Mouse (Mus musculus) cerebellum, adult 11 months (tissue): ENCODE results near the gene Ncapd3.

ENCODE experiments used
- DNase-seq: peaks from one replicate; pipeline ENCODE4 v3.0.0; 2022

The Ncapd3 gene

DNA sequence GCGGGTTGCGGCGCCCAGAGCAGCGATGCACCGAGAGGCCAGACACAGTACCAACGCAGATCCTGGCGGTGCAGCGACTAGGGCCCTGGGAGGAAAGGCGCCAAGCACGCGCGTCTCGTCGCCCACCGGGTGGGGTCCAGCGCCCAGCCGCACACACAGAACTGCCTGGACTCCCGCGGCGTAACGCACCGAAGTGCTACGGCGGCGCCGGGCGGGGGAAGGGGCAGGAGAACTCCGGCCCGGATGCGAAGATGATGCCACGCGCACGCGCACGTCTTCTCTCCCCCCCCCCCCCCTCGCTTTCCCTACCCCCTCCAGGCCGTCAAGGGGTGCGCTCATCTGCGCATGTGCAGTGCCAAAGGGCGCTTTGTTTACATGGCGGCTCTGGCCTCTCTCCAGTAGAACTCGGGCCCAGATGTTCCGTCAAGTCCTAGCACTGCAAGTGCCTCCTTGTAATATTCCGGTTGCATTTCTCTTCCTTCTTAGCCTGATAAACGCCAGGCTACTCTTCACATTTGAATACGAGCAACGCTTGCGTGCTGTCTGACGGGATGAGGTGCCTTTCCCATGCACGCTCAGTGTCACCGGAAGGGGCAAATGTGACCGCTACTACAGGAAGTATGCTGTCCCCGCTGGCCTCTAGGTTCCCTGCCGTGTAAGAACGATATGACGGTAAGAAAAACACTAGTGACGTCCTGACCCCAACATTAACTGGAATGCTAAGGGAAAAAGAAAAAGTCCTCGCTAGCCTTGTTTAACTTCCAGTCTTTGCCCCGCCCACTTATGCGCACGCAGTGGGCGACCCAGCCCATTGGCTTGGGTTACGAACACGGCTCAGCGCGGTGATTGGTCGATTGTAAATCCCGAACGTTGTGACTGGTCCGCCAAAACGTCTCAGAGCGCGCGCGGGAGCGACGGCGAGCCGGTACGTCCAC is at the start of gene Ncapd3, which contains the start of gene Vps26b:
Ncapd3 (plus strand) TSS at position 348 of the 935 bp plus-strand sequence.
Vps26b (minus strand) TSS at position 238 of the 935 bp plus-strand sequence.
- DNase-seq, result peak; percentile 94

DNA sequence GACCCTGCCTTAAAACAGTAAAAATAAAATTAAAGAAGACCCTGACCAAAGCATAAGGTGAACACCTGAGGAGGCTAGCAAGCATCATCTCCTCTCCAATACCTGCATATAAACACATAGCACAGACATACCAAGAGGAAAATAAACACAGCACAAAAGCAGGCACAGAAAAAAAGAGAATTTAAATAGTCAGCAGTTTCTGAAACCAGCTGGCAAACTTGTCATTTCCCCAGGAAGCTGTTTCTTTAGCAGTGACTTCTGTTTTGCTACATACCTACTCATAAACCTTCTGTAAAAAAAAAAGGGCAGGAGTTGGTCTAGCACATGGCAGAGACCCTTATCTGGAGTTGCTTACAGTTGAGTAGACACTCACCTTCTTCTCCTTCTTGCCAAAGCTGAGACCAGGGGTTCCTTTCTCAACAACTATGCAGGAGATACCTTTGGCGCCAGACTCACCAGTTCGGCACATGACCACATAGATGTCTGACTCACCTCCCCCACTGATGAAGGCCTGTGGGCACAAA is 44.8 kb upstream of the Ncapd3 start:
- no peak for DNase-seq

DNA sequence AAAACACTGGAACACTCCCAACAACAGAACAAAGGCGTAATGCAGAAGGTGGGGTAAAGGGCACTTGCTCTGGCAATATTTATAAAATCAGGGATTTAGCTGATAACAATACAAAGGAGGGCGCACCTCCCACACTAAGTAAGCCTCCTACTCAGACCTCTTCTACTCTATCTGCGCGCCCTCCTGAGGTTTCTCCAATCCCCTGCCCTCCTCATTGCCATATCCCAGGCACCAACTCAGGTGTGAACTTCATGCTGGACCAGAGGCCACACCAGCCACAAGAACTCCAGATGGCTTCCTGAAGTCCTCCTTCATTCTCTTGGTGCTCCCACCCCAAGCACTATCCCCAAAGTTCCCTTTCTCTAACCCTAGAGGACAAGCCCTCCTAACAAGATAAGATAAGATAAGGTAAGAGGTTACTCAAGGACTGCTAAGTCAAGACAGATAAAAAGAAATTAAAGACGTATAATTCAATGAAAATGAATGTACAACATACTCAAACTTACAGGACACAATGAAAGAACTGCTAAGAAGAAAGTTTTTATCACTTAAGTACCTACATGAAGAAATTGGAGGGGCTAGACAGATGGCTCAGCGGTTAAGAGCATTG is 44.2 kb upstream of the Ncapd3 start:
- DNase-seq, result no peak

DNA sequence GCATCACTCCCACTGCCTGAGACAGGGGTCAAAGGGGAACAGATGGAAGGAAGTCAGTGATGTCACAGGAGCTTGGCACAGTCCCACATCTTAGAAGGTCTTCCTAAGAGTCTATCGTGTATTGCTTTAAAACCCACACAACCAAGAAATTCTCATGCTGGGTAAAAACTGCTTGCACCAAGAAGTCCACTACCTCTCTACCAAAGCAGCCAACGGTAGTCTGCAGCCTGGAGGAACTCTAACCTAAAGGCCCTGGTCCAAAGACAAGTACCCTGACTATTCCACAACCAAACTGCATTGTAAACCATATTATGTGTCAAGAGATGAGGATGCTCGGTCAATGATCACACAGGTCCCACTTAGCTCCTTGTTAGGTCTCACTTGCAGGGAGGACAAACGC is 39.8 kb upstream of the Ncapd3 start:
- no peak for DNase-seq

DNA sequence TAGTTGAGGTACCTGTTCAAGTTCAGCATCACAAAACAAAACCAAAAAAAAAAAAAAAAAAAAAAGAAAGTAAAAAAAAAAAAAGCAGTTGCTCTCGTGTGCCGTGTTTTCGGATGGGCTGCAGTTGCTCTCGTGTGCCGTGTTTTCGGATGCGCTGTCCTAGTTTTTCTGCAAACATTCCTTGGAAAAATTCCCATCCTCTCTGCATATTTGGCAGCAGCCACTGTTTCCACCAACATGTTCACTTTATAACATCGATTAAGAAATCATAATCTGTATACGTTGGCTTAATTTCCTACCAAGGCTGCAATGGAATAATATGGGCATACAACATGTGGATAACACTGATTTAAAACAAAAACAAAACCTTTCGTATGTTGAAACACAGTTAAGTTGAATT is 36.9 kb upstream of the Ncapd3 start:
- no peak for DNase-seq

DNA sequence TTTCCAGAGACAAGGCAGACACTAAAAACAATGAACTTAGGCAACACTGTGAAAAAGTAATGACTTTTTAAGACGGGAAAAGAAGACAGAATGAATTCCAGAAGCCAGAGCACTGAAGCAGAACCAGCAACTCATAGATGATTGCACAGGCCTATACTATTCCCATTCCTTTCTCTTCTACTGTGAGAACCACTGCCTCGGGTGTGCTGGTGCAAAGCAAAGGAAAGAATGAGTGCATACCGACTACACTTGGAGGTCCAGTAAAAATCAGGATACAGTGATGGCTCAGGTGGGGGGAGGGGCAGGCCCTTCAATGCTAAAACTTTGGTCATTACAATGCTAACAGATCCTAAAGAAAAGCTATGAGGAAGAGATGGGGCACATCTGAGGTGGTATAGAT is 36.1 kb upstream of the Ncapd3 start:
- no peak for DNase-seq

DNA sequence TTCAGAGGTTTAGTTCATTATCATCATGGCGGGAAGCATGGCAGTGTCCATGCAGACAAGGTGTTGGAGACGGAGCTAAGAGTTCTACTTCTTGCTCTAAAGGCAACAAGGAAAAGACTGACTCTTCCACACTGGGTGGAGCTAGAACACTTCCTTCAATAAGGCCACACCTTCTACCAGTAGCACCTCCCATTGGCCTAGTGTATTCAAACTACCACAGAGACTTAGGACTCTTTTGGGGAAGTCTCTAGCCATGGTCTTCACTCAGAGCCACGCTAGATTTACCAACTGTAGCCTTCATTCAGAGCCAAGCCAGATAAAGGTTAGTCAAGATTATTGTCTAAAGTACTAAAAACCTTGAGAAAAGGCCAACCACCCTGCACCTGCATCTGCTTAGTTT is 32.9 kb upstream of the Ncapd3 start:
- DNase-seq, result no peak

DNA sequence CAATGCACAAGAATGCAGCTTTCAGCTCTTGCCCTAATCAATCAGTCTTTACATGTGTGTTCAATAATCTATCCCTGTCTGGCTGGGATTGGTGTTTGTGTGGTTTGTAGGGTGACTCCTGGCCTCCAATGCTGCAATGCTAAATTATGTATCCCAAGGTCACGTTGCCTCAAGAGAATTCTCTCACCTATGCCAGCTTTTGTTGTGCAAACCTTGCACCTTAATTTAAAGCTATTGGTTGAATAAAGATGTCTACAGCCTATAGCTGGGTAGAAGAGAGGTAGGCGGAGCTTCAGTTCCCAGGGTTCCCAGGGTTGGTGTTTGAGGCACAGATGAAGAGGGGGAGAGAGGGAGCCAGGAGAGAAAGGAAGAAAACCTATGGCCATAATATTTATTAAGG is 32.5 kb upstream of the Ncapd3 start:
- no peak for DNase-seq

DNA sequence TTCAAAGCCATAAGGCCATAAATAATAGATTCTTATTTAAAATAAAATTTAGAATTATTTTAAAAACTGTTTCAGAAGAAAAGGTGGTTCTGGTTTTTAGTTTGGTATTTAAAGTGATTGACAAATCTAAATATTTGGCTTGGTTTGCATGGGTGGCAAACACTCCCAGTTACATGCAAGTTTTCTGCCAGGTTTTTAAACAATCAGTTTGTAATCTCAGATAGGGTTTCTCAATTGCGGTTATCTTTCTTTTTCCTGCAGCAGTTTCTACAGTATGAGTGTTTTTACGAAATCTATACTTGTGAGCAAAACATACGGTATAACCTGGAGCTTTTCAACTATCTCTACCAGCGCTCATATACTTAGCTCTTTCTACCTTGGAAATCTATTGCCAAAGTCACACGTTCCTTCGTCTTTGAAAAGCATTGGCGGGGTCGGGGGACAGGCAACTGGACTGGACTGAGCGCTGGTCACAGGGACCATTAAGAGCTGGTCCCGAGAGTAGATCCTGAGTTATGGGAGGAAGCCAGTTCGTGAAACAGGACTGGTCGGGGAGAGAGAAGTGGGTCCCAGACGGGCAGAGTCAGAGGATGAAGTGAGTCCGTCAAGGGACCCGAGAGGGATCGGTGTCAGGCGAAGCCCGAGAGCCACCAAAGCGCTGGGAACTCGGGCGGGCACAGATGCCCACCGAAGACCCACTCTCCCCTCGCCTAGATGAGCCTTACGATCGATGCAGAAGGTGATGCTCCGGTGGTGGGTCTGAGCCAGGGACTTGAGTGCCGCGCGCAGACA is 31.1 kb upstream of the Ncapd3 start:
- no peak for DNase-seq

DNA sequence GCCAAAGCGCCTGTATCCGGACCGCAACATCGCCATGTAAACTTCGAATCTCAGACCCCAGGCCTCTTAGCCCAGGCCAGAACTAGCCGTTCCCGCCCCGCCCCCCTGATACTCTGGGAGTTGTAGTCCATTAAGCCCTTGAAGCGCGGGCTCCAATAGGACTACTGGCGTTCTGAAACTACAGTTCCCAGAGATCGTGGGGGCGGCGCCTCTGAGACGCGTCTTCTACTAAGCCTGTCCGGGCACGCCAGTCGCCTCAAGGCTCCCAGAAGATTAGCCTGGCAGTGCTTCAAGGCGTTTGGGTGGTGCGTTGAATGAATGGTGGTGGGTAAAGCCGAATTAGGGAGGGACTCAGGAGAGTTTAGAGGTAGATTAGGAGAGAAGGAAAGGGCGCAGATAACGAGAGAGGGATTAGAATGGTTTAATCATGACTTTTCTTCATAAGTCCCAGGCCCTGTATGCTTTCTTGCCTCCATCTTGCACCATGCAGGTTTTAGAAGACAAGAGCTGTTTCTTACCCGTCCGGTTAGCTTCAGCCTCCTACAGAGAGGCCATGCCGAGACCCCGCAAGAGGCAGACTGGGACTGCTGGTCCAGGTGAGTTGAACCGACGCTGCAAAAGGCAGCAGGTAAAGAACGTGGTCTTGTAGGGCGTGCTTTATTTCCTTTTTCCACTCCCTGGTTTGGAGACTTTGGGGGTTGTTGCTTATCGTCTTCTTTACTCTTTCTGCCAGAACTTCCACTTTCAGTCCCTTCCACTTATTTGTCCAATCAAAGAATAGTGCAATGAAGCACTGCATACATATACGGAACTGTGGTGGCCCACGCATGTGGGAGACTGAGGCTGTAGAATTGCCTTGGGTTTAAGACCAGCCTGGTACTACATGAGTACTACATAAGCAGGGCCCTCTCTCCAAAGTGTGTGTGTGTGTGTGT is 30.2 kb upstream of the Ncapd3 start, which contains the start of the genes Acad8 and Thyn1:
Acad8 (minus strand) TSS at position 106 of the 935 bp plus-strand sequence.
Thyn1 (plus strand) TSS at position 250 of the 935 bp plus-strand sequence.
- DNase-seq, result peak; percentile 93

DNA sequence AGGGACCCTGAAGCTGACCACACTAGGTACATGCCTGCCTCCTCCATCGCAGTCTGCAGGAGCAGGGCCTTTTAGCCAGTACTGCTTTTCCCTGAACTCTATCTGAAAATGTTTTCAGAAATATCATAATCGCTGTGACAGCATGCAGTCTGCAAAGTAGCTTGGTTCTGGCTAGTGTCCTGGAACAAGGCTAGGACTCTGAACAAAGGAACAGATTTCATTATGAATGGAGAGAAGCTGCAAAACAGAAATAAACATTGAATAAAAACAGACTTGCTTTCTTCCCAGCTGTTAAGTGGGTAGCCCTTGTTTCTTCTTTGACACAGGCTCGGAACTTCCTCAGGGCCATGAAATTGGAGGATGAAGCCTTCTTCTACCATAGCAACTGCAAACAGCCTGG is 24.7 kb upstream of the Ncapd3 start:
- DNase-seq, result no peak

DNA sequence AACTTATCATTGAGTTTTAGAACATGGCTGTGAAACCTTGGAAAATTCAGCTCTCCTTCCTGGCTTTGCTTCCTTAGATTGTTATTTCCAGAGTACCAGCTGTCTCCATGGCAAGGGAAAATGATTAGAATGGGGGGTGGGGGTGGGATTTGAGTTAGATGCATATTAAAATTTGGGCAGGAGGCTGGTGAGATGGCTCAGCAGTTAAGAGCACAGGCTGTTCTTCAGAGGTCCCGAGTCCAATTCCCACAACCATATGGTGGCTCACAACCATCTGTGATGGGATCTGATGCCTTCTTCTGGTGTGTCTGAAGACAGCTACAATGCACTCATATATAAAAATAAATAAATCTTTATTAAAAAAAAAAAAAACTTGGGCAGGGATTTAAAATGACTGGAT is 24.0 kb upstream of the Ncapd3 start:
- DNase-seq, result no peak

DNA sequence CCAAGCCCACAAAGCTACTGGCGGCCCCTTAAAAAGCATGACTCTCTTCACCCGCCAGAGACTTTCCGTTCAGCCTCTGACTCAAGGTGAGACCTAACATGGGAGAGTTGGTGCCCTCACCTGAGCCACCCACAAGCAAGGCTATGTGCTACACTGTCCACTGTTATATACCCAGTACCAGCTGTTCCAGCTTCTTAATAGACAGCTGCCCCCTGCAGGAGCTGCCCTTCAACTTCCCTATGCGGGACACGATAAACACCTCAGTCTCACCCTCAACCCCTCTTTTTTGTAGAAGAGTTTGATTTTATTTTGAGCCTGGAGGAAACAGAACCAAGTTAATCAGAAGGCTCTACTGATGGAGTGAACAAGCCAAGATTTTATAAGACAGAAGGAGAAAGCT is 23.1 kb upstream of the Ncapd3 start:
- DNase-seq, result no peak

DNA sequence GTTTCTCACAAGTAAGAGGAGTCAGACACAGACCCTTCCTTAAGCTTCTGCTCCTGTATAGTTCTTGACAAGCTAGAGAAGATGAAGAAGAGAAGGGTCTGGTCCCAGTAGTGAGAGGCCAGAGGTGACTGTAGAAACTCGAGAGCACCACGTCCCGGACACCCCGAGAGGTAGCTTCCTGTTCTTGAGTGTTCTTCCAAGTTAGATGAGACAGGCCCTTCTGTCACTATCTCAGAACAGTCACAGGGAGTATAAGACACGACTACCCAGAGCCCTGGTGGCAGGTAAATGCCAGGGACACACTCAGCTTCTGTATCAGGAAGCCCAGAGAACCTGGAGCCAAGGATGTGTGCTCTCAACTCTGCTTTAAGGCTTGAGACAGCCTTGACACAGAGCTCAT is 20.7 kb upstream of the Ncapd3 start:
- no peak for DNase-seq

DNA sequence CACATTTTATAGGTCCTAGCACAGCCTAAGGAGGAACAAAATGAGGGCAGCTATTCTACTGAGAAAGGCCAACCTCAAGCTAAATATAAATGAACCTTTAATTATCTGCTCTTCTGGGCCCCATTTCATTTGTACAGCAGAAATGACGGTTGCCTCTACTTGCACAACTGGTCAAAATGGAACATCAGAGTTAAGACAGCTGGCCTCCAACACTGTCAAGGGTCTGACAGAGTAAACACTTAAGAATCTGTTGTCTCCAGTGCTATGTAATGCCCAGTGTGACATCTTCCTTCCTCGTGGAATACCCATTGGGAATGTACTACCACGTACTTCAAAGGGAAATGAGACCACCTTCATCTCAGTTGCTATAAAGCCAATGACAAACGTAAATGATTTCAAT is 18.4 kb upstream of the Ncapd3 start:
- no peak for DNase-seq

DNA sequence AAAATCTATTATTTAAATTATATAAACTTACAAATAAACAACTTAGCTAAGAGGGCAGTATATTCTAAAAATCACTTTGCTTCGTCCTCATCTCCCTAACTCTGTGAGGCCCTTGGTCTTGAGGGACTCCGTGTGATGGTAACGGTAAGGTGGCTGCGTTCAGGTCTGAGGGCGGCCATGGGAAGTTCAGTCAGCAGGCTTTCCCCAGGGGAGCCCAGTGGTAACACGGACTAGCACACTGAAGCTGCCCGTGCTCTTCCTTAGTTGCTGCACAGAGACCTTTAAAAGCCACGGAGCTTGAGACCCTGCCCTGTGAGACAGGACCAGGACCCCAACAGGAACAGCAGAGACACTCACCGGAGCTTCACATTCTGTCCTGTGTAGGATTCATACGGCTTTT is 11.0 kb upstream of the Ncapd3 start:
- DNase-seq, result no peak

DNA sequence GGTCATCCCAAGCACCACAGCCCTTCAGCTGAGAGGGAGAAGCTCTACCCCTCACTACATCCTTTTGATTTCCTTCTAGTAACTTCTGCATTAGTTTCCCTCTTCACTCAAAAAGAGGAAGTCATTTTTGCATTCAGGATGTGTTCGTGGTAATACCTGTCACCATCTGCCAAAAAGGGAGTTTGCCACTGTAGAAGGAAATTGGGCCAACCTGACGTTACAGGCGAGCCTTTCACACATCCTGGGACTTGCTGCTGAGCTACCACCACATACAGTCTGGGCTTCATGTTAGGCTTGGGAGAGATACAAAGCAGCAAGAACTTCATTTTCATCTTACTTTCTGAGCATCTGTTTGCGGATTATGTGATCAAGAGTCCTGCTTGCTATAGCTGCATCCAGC is 6.3 kb upstream of the Ncapd3 start:
- DNase-seq, result no peak

DNA sequence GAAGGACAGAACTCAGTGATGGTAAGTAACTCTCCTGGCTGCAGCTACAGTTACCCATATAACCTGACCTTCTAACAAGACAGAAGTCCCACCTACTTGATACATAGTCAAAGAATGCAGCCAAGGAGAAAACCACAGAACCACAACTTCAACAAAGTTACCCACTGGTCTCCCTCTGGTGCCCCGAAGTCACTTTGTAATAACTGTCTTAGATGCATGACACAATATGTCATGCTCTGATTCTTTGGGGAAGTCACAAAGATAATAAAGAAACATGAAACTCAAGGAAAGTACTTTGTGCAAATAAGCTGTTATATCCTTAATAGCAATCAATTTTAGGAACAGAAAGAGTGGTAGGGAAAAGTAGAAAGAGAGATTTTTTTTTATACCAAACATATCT is 3.3 kb upstream of the Ncapd3 start:
- no peak for DNase-seq

DNA sequence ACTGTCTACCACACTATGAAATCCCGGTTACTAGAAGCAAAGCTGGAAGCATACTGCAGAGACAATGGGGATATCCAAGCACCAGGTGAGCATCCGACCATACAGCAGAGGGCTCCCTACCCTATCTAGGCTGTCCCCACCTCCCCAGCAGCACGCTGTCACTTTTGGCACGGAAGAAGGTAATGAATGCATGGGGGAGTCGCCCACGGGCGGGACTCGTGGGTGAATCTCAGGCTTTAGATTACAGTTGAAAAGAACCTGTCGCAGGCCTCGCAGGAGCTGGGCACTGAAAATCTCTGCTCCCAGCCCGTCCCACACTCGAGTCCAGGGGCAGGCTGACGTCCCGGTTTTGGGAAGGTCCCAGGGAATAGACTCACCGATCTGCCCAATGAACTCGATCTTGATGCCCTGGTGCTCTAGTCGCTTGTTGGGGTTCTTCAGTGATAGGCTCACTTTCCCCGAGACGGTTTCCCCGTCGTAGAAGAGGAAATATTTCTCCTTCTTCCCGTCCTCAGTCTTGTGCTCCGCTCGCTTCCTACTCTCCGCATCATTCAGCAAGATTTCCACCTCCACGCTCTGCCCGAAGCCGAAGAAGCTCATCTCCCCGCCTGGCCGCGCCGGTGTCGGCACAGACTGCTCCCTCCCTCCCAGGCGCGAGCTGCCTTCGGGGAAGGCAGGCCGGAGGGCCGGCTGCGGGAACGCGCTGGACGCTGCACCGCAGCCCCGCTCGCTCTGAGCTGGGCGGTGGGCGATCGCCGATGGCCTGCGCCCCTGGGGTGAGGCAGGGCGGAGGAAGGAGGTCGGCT is 750 bp upstream of the Ncapd3 start:
- DNase-seq, result peak; percentile 51

DNA sequence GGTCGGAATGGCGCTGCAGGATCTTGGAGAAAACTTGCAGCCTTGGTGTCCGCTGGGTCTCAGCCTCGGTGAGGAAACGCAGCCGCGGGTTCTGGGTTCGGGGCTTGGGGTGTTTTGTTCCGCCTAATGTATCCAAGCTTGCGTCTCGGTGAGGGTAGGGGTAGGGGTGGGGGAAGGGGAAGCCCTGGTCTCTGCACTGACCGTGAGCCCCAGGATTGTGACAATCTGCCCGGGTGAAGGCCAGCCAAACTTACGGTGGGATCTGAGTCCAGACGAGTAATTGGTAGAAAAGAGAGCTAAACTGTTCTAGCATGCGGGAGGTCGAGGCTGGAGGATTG is 757 bp downstream of the Ncapd3 start:
- DNase-seq, result no peak

DNA sequence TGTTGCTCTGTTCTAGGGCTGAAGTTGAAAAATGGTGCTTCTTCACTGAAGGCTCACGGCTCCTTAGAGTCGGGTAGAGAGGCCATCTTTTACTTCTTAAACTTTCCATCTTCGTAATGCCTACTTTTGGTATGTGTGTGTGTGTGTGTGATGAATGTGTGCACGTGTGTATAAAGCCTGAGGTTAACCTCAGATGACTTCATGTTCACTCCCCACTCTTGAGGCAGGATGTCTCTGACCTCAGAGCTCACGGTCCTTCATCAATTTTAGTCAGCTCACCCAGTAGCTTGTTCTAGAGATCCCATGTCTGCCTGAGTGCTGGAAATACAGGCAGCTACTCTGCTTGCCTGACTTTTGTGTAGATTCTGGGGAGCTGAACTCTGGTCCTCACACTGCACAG is 13.9 kb downstream of the Ncapd3 start:
- no peak for DNase-seq
